Mouse (Mus musculus): Measurements from ENCODE around the gene Dapk3. TPM values are rescaled to one million over a fixed set of nuclear protein-coding genes. Genes with fewer than 3 reads are reported as not detected.

Gene Dapk3
- 65.4 and 67.7 TPM in 2 replicates for polyA plus RNA-seq (2015; fragmentation: Nextera tagmentation; extraction: Ambion mirVana)

DNA sequence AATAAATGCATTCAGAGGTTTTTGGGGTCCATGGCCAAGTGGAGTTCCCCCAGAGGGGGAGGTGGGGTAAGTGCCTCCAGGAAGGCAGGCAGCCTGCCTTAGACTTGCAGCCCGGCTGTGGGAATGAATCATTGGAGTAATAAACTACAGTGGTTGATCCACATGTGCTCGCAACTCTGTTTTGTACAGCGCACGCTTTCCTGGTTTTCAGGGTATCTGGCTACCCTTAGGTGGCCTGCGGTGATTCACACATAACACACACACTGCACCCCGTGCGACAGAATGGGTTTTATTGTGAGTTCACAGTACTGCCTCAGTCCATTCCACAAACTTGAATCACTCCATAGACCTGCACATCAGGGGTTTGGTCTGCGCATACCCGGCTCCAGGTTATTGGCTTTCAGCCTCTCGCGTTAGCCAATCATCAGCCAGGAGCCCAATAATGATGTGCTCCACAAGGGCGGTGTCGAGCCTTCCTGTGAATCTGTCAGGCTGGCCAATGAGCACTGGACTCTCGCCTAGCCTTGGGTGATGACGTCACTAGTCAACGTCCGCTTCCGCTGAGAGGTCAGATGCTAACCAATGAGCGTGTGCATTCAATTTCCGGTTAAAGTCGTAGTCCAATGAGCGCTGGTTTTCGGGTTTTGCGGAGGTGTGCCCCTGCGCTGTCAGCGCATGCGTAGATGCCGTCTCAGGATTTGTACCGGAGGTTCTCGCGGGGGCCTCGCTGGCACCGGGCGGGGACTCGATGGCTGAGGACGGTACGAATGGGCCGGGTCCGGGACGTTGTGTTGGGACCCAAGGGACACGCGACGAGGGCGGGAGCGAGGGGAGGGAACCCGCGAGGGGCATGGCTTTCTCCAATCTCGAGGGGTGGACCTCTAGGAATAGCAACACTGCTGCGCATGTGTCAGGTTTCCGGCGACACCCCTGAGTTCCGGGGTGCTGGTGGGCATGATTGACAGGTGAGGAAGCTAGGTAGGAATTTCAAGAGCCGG lies at the start of gene Dapk3:
Gene Dapk3, plus strand, starts transcription at position 670 of the 998 bp plus-strand sequence.
- H3K4me3 ChIP-seq (replicated peaks) = peak within 1 kb of the TSS; percentile 74
- H3K27ac ChIP-seq (replicated peaks) = peak within 1 kb of the TSS; percentile 91
- peak within 1 kb of the TSS; percentile 62 for H3K4me2 ChIP-seq (replicated peaks)
- H3K9ac ChIP-seq = peak within 1 kb of the TSS; percentile 64
- peaks cover 73% of the 10 kb centered on the region for H3K36me3 ChIP-seq
- no peaks in the 10 kb centered on the region for H3K27me3 ChIP-seq
- WGBS = 5% methylated on average over 53 of the region's 53 CpGs
- peaks cover 45% of the 10 kb centered on the region for H3K4me1 ChIP-seq
- ATAC-seq (ENCODE audit: insufficient number of reproducible peaks, low FRiP score, low TSS enrichment, low read depth) = peak; percentile 94
- no peaks in the 10 kb centered on the region for H3K9me3 ChIP-seq (replicated peaks)

DNA sequence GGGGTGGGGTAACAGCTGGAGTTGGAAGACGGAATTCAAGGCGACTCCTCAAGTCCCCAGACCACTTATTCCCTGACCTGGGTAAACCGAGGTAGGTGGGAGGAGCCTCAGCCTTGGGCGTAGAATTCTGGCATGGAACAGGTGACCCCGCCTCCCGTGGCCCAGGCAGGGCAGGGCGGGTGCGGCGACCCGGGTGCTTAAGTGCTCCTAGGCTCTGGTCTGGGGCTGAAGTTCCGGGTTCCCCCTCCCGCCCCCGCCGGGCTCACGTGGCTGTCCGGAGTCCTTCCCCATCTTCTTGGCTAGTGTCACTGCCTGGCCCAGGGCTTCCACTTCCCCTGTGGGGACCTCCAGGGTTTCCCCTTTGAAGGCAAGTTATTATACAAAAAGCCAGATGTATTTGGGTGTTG lies 48.6 kb upstream of the Dapk3 start:
- Histone ChIP-seq H3K4me2 (replicated peaks) (peak overlapping the region; percentile 28), H3K36me3 (no peaks in the 10 kb centered on the region), H3K4me1 (peaks cover 40% of the 10 kb centered on the region), H3K27me3 (peaks cover 15% of the 10 kb centered on the region), H3K27ac (replicated peaks) (0 out of 2 replicates have a peak overlapping the region, but pooled peaks have one; percentile 34), H3K9ac (no peak overlapping the region), H3K9me3 (replicated peaks) (no peaks in the 10 kb centered on the region), H3K4me3 (replicated peaks) (peak overlapping the region; percentile 92)
- no peak for ATAC-seq (ENCODE audit: insufficient number of reproducible peaks, low FRiP score, low TSS enrichment, low read depth)
- 2% methylated on average over 16 of the region's 16 CpGs for WGBS

DNA sequence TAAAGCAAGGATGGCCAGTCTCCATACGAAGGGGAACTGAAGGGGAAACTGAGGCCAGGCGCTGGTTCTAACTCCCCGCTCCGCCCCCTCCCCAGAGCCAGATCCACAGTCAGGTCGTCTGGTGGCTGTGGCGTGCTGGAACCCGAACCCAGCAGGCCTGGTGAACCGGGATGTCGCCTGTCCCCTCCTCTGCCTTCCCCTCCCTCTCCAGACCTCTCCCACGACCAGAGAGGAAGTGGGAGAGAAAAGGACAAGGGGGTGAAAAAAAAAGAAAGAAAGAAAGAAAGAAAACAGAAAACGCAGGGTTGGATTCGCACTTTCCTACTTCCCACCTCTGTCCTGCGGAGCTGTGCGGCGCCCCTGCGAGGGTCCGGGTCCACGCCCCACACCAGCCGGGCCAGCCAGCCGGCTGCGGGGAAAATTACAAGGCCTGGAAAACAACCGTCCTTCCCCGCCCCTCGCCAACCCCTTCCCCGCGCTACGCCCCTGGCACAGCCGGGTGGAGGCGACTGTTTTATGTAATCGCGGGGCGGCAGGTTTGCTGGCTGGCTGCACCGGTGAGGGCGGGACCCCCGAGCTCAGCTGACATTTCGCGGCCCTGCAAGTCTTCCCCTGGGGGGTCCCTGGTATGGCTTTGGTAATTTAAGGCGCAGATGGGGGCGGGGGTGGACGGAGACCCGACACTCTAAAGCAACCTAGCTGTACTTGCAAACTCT lies 47.7 kb upstream of the Dapk3 start, which contains the start of gene Zbtb7a:
Gene Zbtb7a, plus strand, starts transcription at position 255 of the 716 bp plus-strand sequence.
- no peak for ATAC-seq (ENCODE audit: insufficient number of reproducible peaks, low FRiP score, low TSS enrichment, low read depth)
- peak within 1 kb of the TSS; percentile 92 for H3K4me3 ChIP-seq (replicated peaks)
- no peaks in the 10 kb centered on the region for H3K9me3 ChIP-seq (replicated peaks)

DNA sequence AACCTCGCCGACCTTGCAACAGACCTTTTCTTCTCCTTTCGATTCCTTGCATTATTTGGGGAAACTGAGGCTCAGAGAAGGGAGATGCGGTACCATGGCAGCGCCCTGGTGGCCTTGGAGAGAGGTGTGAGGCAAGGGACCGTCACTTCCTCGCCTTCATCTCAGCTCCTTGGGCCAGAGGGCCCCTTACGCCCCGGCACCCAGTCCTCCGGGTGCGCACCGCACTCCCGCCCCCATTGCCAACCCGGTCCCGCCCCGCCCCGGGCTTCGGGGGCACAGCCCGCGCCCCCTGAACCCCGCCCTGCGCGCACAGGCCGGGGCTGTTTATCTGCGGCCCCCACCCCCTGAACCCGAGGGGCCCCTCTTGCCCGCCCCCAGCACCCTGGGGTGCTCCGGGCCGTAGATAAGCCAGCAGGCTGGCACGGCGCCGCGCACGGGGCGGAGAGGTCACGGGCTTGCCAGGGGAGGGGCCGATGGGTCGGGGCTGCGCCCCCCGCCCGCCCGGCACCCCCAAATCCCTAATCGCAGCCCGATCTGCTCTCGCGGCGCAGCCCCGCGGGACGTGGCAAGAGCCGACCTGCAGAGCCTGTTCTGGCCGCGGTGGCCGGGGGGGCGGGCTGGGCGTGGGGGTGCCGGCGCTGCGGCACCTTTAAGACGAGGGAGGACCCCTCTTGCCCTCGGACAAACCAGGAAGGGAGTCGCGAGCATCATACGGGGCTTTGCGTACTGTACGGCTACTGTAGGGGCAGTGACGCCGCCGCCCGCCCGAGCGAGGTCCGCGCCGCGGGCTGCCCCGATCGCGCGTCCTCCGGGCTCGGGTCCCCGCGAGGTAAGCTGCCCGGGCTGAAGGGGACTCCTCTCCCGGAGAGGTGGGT lies 46.7 kb upstream of the Dapk3 start:
- WGBS = 1% methylated on average over 78 of the region's 86 CpGs

More for the DNA sequence above, 47.7 kb upstream of the Dapk3 start, which contains the start of gene Zbtb7a:
- peaks cover 15% of the 10 kb centered on the region for H3K27me3 ChIP-seq
- H3K9ac ChIP-seq = peak within 1 kb of the TSS; percentile 97
- H3K4me1 ChIP-seq = peaks cover 40% of the 10 kb centered on the region
- 2% methylated on average over 40 of the region's 41 CpGs for WGBS
- H3K36me3 ChIP-seq = no peaks in the 10 kb centered on the region
- H3K4me2 ChIP-seq (replicated peaks) = peak within 1 kb of the TSS; percentile 96
- H3K27ac ChIP-seq (replicated peaks) = peak within 1 kb of the TSS; percentile 99

DNA sequence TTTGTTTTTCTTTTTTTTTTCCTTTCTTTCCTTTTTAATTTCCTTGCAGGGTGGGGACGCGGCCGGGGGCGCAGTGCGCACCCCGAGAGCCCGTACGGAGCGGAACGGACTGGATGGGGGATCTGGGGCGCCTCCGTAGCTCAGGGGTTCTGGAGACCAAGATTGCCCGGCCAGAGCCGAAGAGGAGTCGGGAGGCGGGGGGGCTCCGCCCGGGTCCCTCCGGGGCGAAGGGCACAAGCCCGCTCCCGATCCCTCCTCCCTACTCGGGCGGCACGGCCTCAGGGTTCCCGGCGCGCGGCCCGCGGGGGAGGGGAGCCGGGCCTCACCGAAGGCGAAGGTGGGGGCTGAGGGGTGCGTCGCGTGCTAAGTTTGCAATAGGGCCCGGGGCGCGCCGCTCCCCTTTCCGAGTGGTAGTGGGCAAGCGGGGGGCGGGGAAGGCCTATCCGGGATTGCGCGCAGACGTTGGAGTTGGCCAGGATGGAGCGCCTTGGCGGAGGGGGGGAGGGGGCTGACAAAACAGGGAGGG lies 46.0 kb upstream of the Dapk3 start:
- Histone ChIP-seq H3K4me1 (peaks cover 56% of the 10 kb centered on the region), H3K4me3 (replicated peaks) (peak overlapping the region; percentile 92)

More for the DNA sequence above, 46.7 kb upstream of the Dapk3 start:
- Histone ChIP-seq H3K27ac (replicated peaks) (peak overlapping the region; percentile 99), H3K9ac (peak overlapping the region; percentile 97), H3K36me3 (no peaks in the 10 kb centered on the region), H3K4me1 (peaks cover 49% of the 10 kb centered on the region), H3K4me3 (replicated peaks) (peak overlapping the region; percentile 92), H3K4me2 (replicated peaks) (peak overlapping the region; percentile 96), H3K9me3 (replicated peaks) (no peaks in the 10 kb centered on the region), H3K27me3 (peaks cover 15% of the 10 kb centered on the region)
- ATAC-seq (ENCODE audit: insufficient number of reproducible peaks, low FRiP score, low TSS enrichment, low read depth) = peak; percentile 31

DNA sequence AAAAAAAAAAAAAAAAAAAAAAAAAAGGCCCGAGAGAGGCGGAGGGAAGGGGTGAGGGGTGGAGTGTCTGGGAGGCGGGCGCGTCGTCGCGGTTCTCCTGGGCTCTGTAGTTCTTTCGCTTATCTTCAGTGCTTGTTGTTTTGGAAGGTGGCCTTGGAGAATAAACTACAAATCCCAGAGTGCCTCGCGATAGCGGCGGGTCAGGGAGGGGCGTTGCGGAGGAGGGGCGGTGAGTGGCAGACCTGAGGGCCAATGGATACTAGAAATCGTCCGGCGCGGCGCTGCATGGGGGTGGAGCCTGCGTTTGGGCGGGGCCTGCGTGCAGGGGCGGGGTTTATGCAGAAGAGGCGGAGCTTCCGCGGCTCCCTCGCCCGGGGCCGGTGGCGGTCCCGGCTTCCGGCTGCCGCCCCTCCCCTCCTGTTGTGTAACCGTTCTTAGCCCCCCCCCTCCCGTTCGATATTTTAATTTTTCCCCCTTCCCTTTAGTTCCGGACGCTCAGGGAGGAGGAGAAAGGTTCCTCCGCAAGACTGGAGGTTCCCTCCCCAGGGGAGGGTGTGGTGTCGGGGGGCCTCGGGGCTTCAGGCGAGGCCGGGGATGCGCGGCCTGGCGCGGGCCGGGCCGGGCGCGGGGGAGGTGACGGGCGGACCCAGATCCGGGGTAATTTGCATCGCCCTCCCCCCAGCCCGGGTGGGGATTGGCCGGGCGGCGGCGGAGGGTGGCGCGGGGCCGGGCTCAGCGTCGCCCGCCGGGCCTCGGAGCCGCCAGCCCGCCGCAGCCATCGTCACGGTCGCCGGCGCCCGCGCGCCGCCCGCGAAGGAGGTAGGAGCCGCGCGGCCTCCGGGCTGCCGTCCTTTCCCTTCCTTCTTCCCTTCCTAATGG lies 45.3 kb upstream of the Dapk3 start:
- peak overlapping the region; percentile 92 for H3K4me3 ChIP-seq (replicated peaks)
- WGBS = under 1% methylated on average over 78 of the region's 89 CpGs
- no peaks in the 10 kb centered on the region for H3K9me3 ChIP-seq (replicated peaks)
- H3K27me3 ChIP-seq = peaks cover 15% of the 10 kb centered on the region
- H3K27ac ChIP-seq (replicated peaks) = peak overlapping the region; percentile 99
- no peaks in the 10 kb centered on the region for H3K36me3 ChIP-seq
- peak overlapping the region; percentile 83 for H3K9ac ChIP-seq
- peaks cover 63% of the 10 kb centered on the region for H3K4me1 ChIP-seq
- peak overlapping the region; percentile 71 for H3K4me2 ChIP-seq (replicated peaks)
- peak; percentile 93 for ATAC-seq (ENCODE audit: insufficient number of reproducible peaks, low FRiP score, low TSS enrichment, low read depth)

More for the DNA sequence above, 46.0 kb upstream of the Dapk3 start:
- H3K9me3 ChIP-seq (replicated peaks) = no peaks in the 10 kb centered on the region
- peak overlapping the region; percentile 97 for H3K9ac ChIP-seq
- peak; percentile 29 for ATAC-seq (ENCODE audit: insufficient number of reproducible peaks, low FRiP score, low TSS enrichment, low read depth)
- peak overlapping the region; percentile 99 for H3K27ac ChIP-seq (replicated peaks)
- peak overlapping the region; percentile 96 for H3K4me2 ChIP-seq (replicated peaks)
- H3K27me3 ChIP-seq = peaks cover 15% of the 10 kb centered on the region
- under 1% methylated on average over 48 of the region's 50 CpGs for WGBS
- no peaks in the 10 kb centered on the region for H3K36me3 ChIP-seq

DNA sequence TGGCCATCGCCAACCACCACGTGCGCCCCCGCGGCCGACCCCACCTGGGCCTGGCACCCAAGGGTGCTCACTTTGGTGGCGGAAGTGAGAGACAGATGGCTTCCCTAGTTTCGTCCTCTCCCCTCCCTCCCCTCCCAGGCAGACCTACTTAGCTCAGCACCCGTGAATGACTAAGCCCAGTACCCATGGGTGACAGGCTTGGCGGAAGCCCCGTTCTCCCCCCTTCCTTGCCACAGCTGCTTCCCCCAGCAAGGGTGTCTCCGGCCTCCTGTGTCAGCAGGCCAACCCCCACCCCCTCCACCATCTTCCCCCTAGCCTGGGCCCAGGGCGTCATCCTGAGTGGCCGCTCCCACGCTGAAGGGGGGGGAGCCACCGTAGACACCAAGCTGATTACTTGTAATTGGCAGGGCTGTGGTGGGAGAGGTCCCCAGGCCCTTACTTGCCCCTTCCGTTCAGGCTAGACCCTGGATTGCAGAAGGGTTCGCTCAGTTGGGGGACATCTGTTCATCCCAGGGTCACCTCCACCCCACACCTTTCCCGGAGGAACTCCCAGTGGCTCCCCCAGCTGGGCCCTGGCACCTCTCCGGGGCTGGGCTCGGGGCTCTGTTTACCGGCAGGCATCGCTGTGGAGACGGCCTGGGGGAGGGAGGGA lies 44.5 kb upstream of the Dapk3 start:
- peak overlapping the region; percentile 83 for H3K9ac ChIP-seq
- peak overlapping the region; percentile 91 for H3K27ac ChIP-seq (replicated peaks)
- peak overlapping the region; percentile 71 for H3K4me2 ChIP-seq (replicated peaks)
- peaks cover 71% of the 10 kb centered on the region for H3K4me1 ChIP-seq
- no peaks in the 10 kb centered on the region for H3K9me3 ChIP-seq (replicated peaks)
- peak overlapping the region; percentile 92 for H3K4me3 ChIP-seq (replicated peaks)
- no peak for ATAC-seq (ENCODE audit: insufficient number of reproducible peaks, low FRiP score, low TSS enrichment, low read depth)
- WGBS = 1% methylated on average over 22 of the region's 24 CpGs
- peaks cover 15% of the 10 kb centered on the region for H3K27me3 ChIP-seq
- H3K36me3 ChIP-seq = 0 out of 2 replicates have a peak, but pooled peaks cover under 1% of the 10 kb centered on the region

DNA sequence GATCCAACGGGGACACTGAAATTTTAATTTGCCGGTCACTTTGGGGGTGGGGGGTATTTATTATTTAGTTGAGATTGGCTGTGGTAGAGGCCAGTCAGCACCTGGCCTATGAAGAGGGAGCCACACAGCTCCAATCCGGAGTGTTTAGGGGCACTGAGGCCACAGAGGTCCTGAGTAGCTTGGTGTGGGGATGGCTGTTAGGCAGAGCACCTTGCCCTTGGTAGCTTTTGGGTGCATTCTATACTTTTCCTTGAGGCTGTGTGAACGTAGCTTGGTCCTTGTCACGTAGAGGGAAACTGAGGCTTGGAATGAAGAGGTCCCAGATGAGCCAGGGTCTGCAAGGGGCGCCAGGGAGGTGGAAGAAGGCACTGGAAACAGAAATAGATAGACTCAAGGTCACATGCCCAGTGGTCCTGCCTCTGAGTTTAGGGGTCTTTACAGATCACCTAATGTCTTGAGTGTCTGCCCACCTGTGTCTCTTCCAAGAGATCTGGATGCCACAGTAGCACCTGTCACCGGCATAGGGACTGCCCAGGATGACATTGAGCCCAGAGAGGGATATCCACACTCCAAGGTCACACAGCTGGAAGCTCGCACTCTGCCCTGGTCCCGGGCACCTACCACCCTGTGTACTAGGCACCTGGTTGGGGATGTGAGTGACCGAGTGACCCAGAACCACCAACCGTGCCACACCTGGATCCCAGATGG lies 43.8 kb upstream of the Dapk3 start:
- Histone ChIP-seq H3K27me3 (peaks cover 12% of the 10 kb centered on the region), H3K9me3 (replicated peaks) (no peaks in the 10 kb centered on the region), H3K27ac (replicated peaks) (peak overlapping the region; percentile 91), H3K36me3 (peaks cover 8% of the 10 kb centered on the region), H3K9ac (peak overlapping the region; percentile 83), H3K4me2 (replicated peaks) (peak overlapping the region; percentile 71), H3K4me1 (peaks cover 71% of the 10 kb centered on the region), H3K4me3 (replicated peaks) (peak overlapping the region; percentile 92)
- WGBS = 43% methylated on average over 11 of the region's 11 CpGs
- ATAC-seq (ENCODE audit: insufficient number of reproducible peaks, low FRiP score, low TSS enrichment, low read depth) = no peak

DNA sequence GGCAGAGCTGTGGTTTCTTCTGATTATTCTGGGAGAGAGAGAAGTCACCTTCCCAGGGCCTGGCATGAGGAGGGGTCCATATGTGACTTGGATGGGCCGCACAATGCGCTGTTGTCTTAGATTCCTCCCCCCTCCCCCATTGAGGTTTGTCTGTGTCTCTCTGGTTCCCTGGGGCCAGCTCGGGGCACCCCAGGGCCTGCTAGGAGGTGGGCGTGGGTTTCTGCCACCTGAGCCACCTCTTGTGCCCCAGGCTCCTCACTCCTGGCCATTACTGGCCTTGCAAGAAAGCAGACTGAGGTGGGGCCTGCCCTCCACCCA lies 43.3 kb upstream of the Dapk3 start:
- Histone ChIP-seq H3K4me2 (replicated peaks) (peak overlapping the region; percentile 71), H3K27me3 (peaks cover 7% of the 10 kb centered on the region; the same call in 1 of the 2 replicates), H3K9me3 (replicated peaks) (no peaks in the 10 kb centered on the region), H3K9ac (peak overlapping the region; percentile 83; the same call in 1 of the 2 replicates), H3K27ac (replicated peaks) (peak overlapping the region; percentile 91; the same call in 1 of the 2 replicates), H3K4me1 (peaks cover 68% of the 10 kb centered on the region), H3K4me3 (replicated peaks) (peak overlapping the region; percentile 92), H3K36me3 (peaks cover 13% of the 10 kb centered on the region)
- WGBS = 43% methylated on average over 4 of the region's 4 CpGs
- no peak for ATAC-seq (ENCODE audit: insufficient number of reproducible peaks, low FRiP score, low TSS enrichment, low read depth)

Measured in embryonic facial prominence, embryonic 15.5 days (tissue).